Mouse (Mus musculus): ENCODE results near the gene Arhgef7. TPM values are rescaled to one million over a fixed set of nuclear protein-coding genes. Genes with fewer than 3 reads are reported as not detected.

The Arhgef7 gene
- polyA plus RNA-seq, 1 experiment from 2014 or later: 77.3 TPM

DNA sequence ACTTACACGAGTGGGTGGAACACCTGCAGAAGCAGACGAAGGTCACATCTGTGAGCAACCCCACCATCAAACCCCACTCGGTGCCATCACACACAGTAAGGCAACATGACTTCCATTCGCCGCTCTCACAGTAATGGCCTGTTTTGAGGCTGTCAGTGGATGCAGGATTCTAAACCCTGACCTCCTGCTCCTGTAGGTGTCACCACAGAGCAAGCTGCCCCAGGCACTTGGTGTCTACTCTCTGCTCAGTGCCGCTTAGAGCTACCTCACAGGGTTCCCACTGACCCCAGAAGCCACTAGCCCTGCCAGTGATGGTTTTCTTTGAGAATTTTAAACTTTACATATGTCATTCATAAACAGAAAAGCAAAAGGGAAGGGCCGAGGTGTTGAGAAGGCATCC lies 87.7 kb downstream of the Arhgef7 start:
- H3K4me3 ChIP-seq (replicated peaks; ENCODE audit: low read length): no peak overlapping the region
- no peak overlapping the region for H3K9ac ChIP-seq (replicated peaks; ENCODE audit: low read depth, low read length)
- no peaks in the 10 kb centered on the region for H3K4me1 ChIP-seq (replicated peaks; ENCODE audit: control insufficient read depth, insufficient read depth, low read length)
- no peaks in the 10 kb centered on the region for H3K27me3 ChIP-seq (replicated peaks; ENCODE audit: control insufficient read depth, insufficient read depth, low read length)
- H3K4me2 ChIP-seq (ENCODE audit: low read length): no peak overlapping the region
- ATAC-seq: 0 out of 2 replicates have a peak, but pooled peaks have one; percentile 13
- no peak overlapping the region for H3K27ac ChIP-seq (ENCODE audit: low read length)
- WGBS: 82% methylated on average over 7 of the region's 7 CpGs
- H3K36me3 ChIP-seq (ENCODE audit: control insufficient read depth, insufficient read depth): peaks cover 46% of the 10 kb centered on the region
- no peaks in the 10 kb centered on the region for H3K9me3 ChIP-seq (ENCODE audit: control insufficient read depth, low read length)

DNA sequence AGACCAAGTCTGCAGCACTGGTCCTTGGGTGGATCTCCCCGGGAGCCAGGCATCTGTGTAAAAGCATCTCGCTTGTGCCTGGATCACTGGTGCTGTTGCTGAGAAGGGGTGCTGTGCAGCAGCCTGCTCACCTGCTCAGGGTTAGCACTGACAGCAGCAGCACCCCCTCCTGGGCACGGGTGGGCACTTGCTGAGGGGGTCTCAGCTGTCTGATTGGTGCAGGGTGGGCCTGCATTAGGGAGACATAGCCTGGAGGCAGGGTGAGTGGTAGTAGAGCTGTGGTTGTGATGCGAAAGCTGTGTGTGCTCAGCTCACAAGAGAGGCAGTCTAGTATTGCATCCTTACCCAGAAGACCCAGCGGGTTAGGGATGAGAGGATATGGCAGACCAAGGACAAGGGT lies 92.6 kb downstream of the Arhgef7 start:
- no peak for ATAC-seq
- Histone ChIP-seq H3K9me3 (ENCODE audit: control insufficient read depth, low read length) (no peaks in the 10 kb centered on the region), H3K27ac (ENCODE audit: low read length) (no peak overlapping the region), H3K9ac (replicated peaks; ENCODE audit: low read depth, low read length) (no peak overlapping the region), H3K4me1 (replicated peaks; ENCODE audit: control insufficient read depth, insufficient read depth, low read length) (no peaks in the 10 kb centered on the region), H3K27me3 (replicated peaks; ENCODE audit: control insufficient read depth, insufficient read depth, low read length) (no peaks in the 10 kb centered on the region), H3K4me2 (ENCODE audit: low read length) (no peak overlapping the region), H3K36me3 (ENCODE audit: control insufficient read depth, insufficient read depth) (peaks cover 45% of the 10 kb centered on the region), H3K4me3 (replicated peaks; ENCODE audit: low read length) (no peak overlapping the region)
- WGBS: 94% methylated on average over 5 of the region's 5 CpGs

DNA sequence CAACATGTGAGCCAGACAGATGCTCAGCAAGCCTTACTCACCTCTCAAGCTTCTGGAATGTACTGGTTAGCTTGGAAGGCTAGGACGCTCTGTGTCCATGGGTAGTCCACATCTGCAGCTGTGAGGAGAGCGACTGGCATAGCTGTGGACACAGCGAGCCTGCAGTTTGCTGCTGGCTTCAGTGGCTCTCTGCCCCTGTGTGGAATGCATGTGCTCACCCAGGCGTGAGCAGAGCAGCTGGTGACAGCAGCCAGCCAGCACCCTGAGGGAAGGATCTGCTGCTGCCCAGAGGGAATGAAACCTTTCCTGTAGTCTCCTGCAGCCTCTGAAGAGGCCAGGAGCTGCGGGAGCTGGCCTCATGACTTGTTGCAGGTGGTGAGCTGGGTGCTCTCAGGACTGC lies 93.0 kb downstream of the Arhgef7 start:
- Histone ChIP-seq H3K9me3 (ENCODE audit: control insufficient read depth, low read length) (no peaks in the 10 kb centered on the region), H3K27ac (ENCODE audit: low read length) (no peak overlapping the region), H3K4me2 (ENCODE audit: low read length) (no peak overlapping the region), H3K9ac (replicated peaks; ENCODE audit: low read depth, low read length) (no peak overlapping the region), H3K4me3 (replicated peaks; ENCODE audit: low read length) (no peak overlapping the region), H3K27me3 (replicated peaks; ENCODE audit: control insufficient read depth, insufficient read depth, low read length) (no peaks in the 10 kb centered on the region), H3K4me1 (replicated peaks; ENCODE audit: control insufficient read depth, insufficient read depth, low read length) (no peaks in the 10 kb centered on the region), H3K36me3 (ENCODE audit: control insufficient read depth, insufficient read depth) (peaks cover 45% of the 10 kb centered on the region)
- WGBS: 84% methylated on average over 5 of the region's 5 CpGs
- 0 out of 2 replicates have a peak, but pooled peaks have one; percentile 27 for ATAC-seq

DNA sequence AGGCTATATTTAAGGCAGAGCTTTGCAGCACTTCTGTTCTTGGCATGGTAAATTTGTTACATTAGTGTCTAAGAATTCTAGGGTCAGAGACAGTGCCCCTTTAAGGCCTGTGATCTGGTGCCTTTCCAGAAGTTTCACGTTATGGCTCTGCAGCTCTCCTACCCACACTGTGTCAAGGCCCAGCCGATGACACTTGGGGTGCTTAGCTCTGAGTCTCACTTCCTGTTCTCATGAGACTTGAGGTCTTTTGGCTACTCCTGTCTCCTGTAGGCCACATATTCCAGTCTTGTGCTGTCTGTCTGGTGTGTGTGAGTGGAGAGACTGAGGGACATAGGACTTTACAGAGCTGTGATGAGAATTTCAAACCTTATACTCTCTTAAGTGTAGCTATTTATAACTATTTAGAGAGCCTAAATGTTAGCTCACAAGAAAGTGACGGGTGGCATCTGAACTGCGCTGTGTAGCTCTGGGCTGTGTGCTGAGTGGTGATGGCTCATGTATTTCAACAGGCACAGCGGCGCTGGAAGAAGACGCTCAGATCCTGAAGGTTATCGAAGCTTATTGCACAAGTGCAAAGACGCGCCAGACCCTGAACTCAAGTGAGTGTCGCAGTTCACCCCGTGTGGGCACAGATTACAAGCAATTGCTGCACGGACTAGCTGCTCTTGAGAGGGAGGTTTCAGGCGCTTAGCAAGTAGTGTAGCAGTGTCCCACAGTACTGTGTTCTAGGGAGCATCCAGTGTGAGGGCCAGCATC lies 94.1 kb downstream of the Arhgef7 start:
- Histone ChIP-seq H3K27me3 (replicated peaks; ENCODE audit: control insufficient read depth, insufficient read depth, low read length) (no peaks in the 10 kb centered on the region), H3K9ac (replicated peaks; ENCODE audit: low read depth, low read length) (no peak overlapping the region), H3K36me3 (ENCODE audit: control insufficient read depth, insufficient read depth) (peaks cover 41% of the 10 kb centered on the region), H3K9me3 (ENCODE audit: control insufficient read depth, low read length) (no peaks in the 10 kb centered on the region), H3K4me2 (ENCODE audit: low read length) (no peak overlapping the region), H3K4me1 (replicated peaks; ENCODE audit: control insufficient read depth, insufficient read depth, low read length) (no peaks in the 10 kb centered on the region), H3K4me3 (replicated peaks; ENCODE audit: low read length) (no peak overlapping the region), H3K27ac (ENCODE audit: low read length) (no peak overlapping the region)
- WGBS: 94% methylated on average over 14 of the region's 14 CpGs
- ATAC-seq: no peak

DNA sequence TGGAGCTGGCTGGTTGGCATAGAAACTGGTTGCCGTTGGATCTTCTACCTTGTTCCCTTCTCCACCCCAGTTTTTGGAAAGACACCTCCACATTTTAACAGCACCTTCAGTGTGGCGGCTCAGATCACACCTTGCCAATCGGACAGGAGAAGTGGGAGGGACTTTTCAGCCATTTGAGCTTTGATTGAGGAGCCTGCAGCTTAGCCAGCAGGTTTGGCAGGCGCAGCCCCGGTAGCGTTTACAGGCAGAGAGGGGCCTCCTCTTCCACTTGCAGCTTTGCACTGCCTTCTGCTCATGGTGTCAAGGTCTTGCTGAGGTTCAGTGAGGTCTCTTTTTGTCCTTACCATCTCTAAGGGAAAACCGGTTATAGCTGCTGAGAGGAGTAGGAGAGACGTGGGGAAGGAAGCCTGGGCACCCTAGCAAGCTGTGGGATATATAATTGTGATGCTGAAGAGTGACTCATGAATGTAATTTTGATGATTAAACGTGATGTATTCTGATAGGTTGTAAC lies 95.1 kb downstream of the Arhgef7 start:
- Histone ChIP-seq H3K27ac (ENCODE audit: low read length) (no peak overlapping the region), H3K9ac (replicated peaks; ENCODE audit: low read depth, low read length) (no peak overlapping the region), H3K36me3 (ENCODE audit: control insufficient read depth, insufficient read depth) (peaks cover 38% of the 10 kb centered on the region), H3K4me3 (replicated peaks; ENCODE audit: low read length) (no peak overlapping the region), H3K4me1 (replicated peaks; ENCODE audit: control insufficient read depth, insufficient read depth, low read length) (peaks cover 7% of the 10 kb centered on the region), H3K4me2 (ENCODE audit: low read length) (no peak overlapping the region), H3K27me3 (replicated peaks; ENCODE audit: control insufficient read depth, insufficient read depth, low read length) (no peaks in the 10 kb centered on the region), H3K9me3 (ENCODE audit: control insufficient read depth, low read length) (no peaks in the 10 kb centered on the region)
- ATAC-seq: no peak
- 86% methylated on average over 9 of the region's 9 CpGs for WGBS

DNA sequence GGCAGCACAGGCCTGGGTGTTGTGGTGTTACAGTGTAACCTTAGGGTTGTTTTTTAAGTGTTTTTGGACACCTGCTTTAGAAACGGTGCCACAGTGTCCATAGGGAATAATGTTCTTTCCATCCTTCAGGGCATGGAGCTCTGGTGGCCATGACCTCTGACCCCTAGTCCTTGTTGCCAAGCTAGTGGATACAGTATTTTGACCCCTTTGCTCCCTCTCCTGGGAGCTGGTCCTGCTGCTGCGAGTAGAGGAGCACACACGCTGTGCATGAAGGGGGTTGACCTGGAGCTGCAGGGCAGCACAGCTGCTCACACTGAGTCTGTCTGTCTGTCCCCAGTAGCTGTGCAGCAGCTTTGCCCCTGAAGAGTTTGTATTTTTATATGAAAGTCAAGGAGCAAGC lies 98.2 kb downstream of the Arhgef7 start:
- Histone ChIP-seq H3K9me3 (ENCODE audit: control insufficient read depth, low read length) (no peaks in the 10 kb centered on the region), H3K36me3 (ENCODE audit: control insufficient read depth, insufficient read depth) (peaks cover 19% of the 10 kb centered on the region), H3K27me3 (replicated peaks; ENCODE audit: control insufficient read depth, insufficient read depth, low read length) (no peaks in the 10 kb centered on the region), H3K4me1 (replicated peaks; ENCODE audit: control insufficient read depth, insufficient read depth, low read length) (peaks cover 23% of the 10 kb centered on the region), H3K27ac (ENCODE audit: low read length) (no peak overlapping the region), H3K4me3 (replicated peaks; ENCODE audit: low read length) (no peak overlapping the region), H3K9ac (replicated peaks; ENCODE audit: low read depth, low read length) (no peak overlapping the region), H3K4me2 (ENCODE audit: low read length) (no peak overlapping the region)
- ATAC-seq: no peak
- WGBS: 76% methylated on average over 3 of the region's 3 CpGs

DNA sequence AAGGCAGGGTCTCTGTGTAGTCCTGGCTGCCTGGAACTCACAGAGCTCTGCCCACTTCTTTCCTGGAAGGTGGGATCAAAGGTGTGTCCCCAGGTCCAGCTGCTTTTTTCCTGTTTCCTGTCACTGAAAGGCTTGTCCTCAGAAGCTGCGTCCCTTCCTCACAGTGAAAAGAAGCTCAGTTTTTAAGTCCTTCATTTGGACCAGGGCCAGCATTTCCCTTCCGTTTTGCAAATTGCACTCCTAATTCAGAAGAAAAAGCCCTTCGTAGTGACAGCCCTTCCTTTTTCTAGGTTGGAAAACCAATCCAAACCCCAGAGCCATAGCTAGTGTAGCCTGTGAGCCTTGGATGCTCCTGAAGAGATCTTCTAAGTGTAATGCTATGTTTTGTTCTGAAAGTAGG lies 99.8 kb downstream of the Arhgef7 start:
- Histone ChIP-seq H3K27ac (ENCODE audit: low read length) (peak overlapping the region; percentile 47; the same call in 1 of the 2 replicates), H3K36me3 (ENCODE audit: control insufficient read depth, insufficient read depth) (peaks cover 12% of the 10 kb centered on the region), H3K4me1 (replicated peaks; ENCODE audit: control insufficient read depth, insufficient read depth, low read length) (peaks cover 26% of the 10 kb centered on the region), H3K4me2 (ENCODE audit: low read length) (no peak overlapping the region), H3K9ac (replicated peaks; ENCODE audit: low read depth, low read length) (no peak overlapping the region), H3K4me3 (replicated peaks; ENCODE audit: low read length) (no peak overlapping the region), H3K27me3 (replicated peaks; ENCODE audit: control insufficient read depth, insufficient read depth, low read length) (no peaks in the 10 kb centered on the region), H3K9me3 (ENCODE audit: control insufficient read depth, low read length) (no peaks in the 10 kb centered on the region)
- WGBS: 29% methylated on average over 3 of the region's 3 CpGs
- ATAC-seq: no peak

DNA sequence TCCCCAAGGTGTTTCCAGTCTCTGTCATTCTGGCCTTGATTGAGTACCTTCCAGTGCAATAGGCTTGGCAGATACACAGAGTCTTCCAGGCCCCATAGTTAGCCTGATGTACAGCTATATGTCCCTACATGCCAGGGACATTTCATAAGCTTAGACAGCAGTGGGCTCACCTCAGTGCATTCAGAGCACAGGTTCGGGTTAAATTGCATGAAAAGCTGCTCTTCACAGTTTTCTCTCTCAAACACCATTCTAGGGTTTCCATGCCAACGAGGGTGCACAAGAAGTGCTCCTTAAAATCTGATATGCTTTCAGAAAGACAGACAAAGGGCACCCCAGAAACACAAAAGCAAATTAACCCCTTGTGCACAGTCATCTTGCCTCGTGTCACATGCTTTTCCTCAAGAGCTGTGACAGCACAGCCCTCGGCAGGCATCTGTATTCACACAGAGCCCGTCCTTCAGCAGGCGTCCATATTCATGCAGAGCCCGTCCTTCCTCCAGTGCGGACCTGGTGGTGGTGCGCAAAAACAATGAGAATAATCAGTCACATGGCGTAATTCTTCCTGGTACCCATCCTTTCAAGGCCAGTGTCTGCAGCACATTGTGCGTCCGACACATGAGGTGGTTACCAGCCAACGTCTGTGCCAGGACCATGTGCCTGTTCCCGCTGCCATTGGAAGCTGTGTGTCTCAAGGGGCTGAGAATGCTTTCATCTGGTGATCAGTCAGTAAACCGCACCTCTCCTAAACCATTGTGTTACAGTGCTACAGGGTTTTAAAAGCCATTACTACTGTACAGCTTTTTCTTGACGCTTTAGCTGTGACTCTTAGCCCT lies 102.9 kb downstream of the Arhgef7 start:
- 37% methylated on average over 16 of the region's 16 CpGs for WGBS
- Histone ChIP-seq H3K4me3 (replicated peaks; ENCODE audit: low read length) (no peak overlapping the region), H3K27ac (ENCODE audit: low read length) (peak overlapping the region; percentile 24), H3K9me3 (ENCODE audit: control insufficient read depth, low read length) (no peaks in the 10 kb centered on the region), H3K9ac (replicated peaks; ENCODE audit: low read depth, low read length) (0 out of 2 replicates have a peak overlapping the region, but pooled peaks have one; percentile 3), H3K36me3 (ENCODE audit: control insufficient read depth, insufficient read depth) (peaks cover 13% of the 10 kb centered on the region), H3K27me3 (replicated peaks; ENCODE audit: control insufficient read depth, insufficient read depth, low read length) (no peaks in the 10 kb centered on the region), H3K4me1 (replicated peaks; ENCODE audit: control insufficient read depth, insufficient read depth, low read length) (peaks cover 26% of the 10 kb centered on the region), H3K4me2 (ENCODE audit: low read length) (no peak overlapping the region)
- peak; percentile 61 for ATAC-seq

DNA sequence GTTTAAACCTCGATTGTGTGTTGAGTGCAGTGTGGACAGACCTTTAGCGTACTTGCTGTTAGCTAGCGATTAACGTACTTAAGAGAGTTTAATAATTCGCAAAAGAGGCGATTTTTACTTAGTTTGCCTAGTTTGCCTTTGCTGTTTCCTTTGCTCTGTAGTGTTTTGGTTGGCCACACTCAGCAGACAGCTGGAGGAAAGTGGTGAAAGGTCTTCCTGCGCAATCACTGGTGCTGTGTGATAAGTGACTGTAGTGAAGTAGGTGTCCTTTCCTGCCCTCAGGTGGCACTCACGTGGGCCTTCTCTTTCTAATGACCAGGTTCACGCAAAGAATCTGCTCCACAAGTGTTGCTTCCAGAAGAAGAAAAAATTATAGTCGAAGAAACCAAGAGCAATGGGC lies 103.7 kb downstream of the Arhgef7 start:
- Histone ChIP-seq H3K36me3 (ENCODE audit: control insufficient read depth, insufficient read depth) (peaks cover 13% of the 10 kb centered on the region), H3K27me3 (replicated peaks; ENCODE audit: control insufficient read depth, insufficient read depth, low read length) (no peaks in the 10 kb centered on the region), H3K4me3 (replicated peaks; ENCODE audit: low read length) (no peak overlapping the region), H3K27ac (ENCODE audit: low read length) (no peak overlapping the region; the same call in 1 of the 2 replicates), H3K9ac (replicated peaks; ENCODE audit: low read depth, low read length) (no peak overlapping the region), H3K4me2 (ENCODE audit: low read length) (no peak overlapping the region), H3K4me1 (replicated peaks; ENCODE audit: control insufficient read depth, insufficient read depth, low read length) (peaks cover 26% of the 10 kb centered on the region), H3K9me3 (ENCODE audit: control insufficient read depth, low read length) (no peaks in the 10 kb centered on the region)
- ATAC-seq: no peak
- 82% methylated on average over 10 of the region's 10 CpGs for WGBS
